Mouse (Mus musculus): ENCODE results near the gene Cdc42bpb.

DNA sequence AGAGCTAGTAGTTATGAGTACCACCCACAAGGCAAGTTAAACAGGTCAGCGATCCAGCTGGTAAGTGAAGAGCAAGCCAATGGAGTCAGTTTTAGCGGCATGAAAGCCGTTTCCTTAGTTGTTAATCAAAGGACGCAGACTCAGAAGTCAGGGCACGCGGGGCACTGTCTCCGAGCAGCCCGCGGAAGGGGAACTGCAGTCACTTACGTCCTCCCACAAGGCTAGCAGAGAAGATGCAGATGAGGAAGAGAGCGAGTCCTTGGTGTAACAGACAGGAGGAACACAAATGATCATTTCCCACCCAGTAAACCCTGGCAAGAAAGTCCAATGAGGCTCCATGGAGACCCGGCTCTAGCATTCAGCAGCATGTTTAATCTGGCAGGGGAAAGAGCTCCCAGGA lies 68.3 kb downstream of the Cdc42bpb start:
- TF ChIP-seq CTCF (IDR thresholded peaks at IDR 0.05; ENCODE audit: insufficient read depth, low read length), result no peak
- TF ChIP-seq POLR2A (IDR thresholded peaks at IDR 0.05; ENCODE audit: borderline replicate concordance, extremely low read depth, low read depth, low read length), result no peak
